Mouse (Mus musculus) MEL (cell line): ENCODE results near the gene Cd180.

Source experiments
- CTCF ChIP-seq, 3 experiments: IDR thresholded peaks in 2 of 3; conservative IDR thresholded peaks in 1 of 3; 2 replicates each; pipeline ENCODE4 v1.5.1; 2011 to 2012; ENCODE audit warnings: low read length in 3 of 3, low read depth in 2 of 3, mild to moderate bottlenecking in 2 of 3, improper control_type of control experiment in 1 of 3, inconsistent platforms in 1 of 3, mixed read lengths in 1 of 3, moderate library complexity in 1 of 3; ENCODE audit not compliant: control insufficient read depth in 1 of 3, insufficient read depth in 1 of 3, poor library complexity in 1 of 3, severe bottlenecking in 1 of 3
- E2F4 ChIP-seq: IDR thresholded peaks from 2 replicates; pipeline ENCODE4 v1.6.1; 2011; ENCODE audit warnings: low read depth, low read length, improper control_type of control experiment, borderline replicate concordance
- ELF1 ChIP-seq: IDR thresholded peaks from 2 replicates; pipeline ENCODE4 v1.6.1; 2014; ENCODE audit warnings: low read depth, mild to moderate bottlenecking, inconsistent platforms, low read length, improper control_type of control experiment, moderate library complexity
- EP300 ChIP-seq, 2 experiments: IDR thresholded peaks; 2 replicates each; pipeline ENCODE4 v1.6.1; 2011; ENCODE audit warnings: improper control_type of control experiment in 2 of 2, low read length in 2 of 2, low read depth in 1 of 2, mild to moderate bottlenecking in 1 of 2
- ETS1 ChIP-seq: IDR thresholded peaks from 2 replicates; pipeline ENCODE4 v1.6.1; 2012; ENCODE audit warnings: low read depth, mild to moderate bottlenecking, inconsistent platforms, low read length, improper control_type of control experiment, moderate library complexity
- HCFC1 ChIP-seq: IDR thresholded peaks from 2 replicates; pipeline ENCODE4 v1.6.1; 2012; ENCODE audit warnings: low read depth, mild to moderate bottlenecking, inconsistent platforms, low read length, improper control_type of control experiment, moderate library complexity
- MXI1 ChIP-seq: IDR thresholded peaks from 2 replicates; pipeline ENCODE4 v1.6.1; 2011; ENCODE audit warnings: mild to moderate bottlenecking, low read depth, low read length, improper control_type of control experiment
- POLR2A ChIP-seq, 2 experiments: IDR thresholded peaks; 2 replicates each; pipeline ENCODE4 v1.6.1; 2011 to 2012; ENCODE audit warnings: low read length in 2 of 2, mild to moderate bottlenecking in 2 of 2, control low read depth in 1 of 2, improper control_type of control experiment in 1 of 2, low read depth in 1 of 2, moderate library complexity in 1 of 2; ENCODE audit not compliant: control insufficient read depth in 1 of 2, insufficient read depth in 1 of 2, poor library complexity in 1 of 2
- POLR2AphosphoS2 ChIP-seq: IDR thresholded peaks from 2 replicates; pipeline ENCODE4 v1.6.1; 2011; ENCODE audit warnings: low read length, improper control_type of control experiment
- SMC3 ChIP-seq: IDR thresholded peaks from 2 replicates; pipeline ENCODE4 v1.6.1; 2011; ENCODE audit warnings: low read depth, low read length, improper control_type of control experiment
- TBP ChIP-seq: IDR thresholded peaks from 2 replicates; pipeline ENCODE4 v1.8.0; 2011; ENCODE audit warnings: low read depth, low read length, improper control_type of control experiment
- TCF12 ChIP-seq: IDR thresholded peaks from 2 replicates; pipeline ENCODE4 v1.6.1; 2014; ENCODE audit warnings: low read depth, mild to moderate bottlenecking, inconsistent platforms, low read length, improper control_type of control experiment, moderate library complexity
- ZC3H11A ChIP-seq: IDR thresholded peaks from 2 replicates; pipeline ENCODE4 v1.6.1; 2012; ENCODE audit warnings: low read depth, mild to moderate bottlenecking, inconsistent platforms, low read length, improper control_type of control experiment

DNA sequence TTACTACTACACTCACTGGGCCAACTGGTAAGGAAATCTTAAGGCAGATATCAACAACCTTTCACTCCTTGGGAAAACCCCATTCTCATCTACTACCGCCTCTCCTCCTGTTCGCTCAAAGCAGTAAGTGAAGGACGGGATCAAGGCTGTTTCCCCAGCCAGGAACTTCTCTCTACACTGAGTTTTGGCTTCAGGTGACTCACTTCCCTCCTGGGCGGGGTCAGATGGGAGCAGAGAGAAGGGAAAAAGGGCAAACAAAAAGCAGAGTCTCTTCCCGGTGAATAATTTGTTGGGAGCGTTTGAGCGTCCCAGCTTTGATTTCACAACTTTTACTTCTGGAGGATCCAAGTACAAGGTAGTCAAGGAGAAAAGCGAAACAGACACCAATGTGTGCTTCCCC is 62.7 kb downstream of the Cd180 start:
- TF ChIP-seq MXI1: no peak
- TF ChIP-seq ETS1: no peak
- no peak for TF ChIP-seq E2F4
- no peak for TF ChIP-seq CTCF (IDR thresholded peaks at IDR 0.05 in 2 of 3, conservative IDR thresholded peaks at IDR 0.05 in 1 of 3; ENCODE audit: control insufficient read depth in 1 of 3, insufficient read depth in 1 of 3, low read depth in 2 of 3, low read length in 3 of 3, poor library complexity in 1 of 3, severe bottlenecking in 1 of 3)
- TF ChIP-seq ELF1: no peak
- TF ChIP-seq POLR2AphosphoS2: no peak
- no peak for TF ChIP-seq EP300 (IDR thresholded peaks at IDR 0.05; ENCODE audit: low read depth in 1 of 2, low read length in 2 of 2)
- TF ChIP-seq TBP: no peak
- TF ChIP-seq TCF12: no peak
- no peak for TF ChIP-seq POLR2A (IDR thresholded peaks at IDR 0.05; ENCODE audit: control insufficient read depth in 1 of 2, insufficient read depth in 1 of 2, low read depth in 1 of 2, low read length in 2 of 2, poor library complexity in 1 of 2)
- TF ChIP-seq HCFC1: no peak
- no peak for TF ChIP-seq ZC3H11A
- TF ChIP-seq SMC3: no peak
